Mouse (Mus musculus) erythroblast, embryonic 14.5 days (primary cell): ENCODE data around the gene Ulk4.

Experiments
- GATA1 ChIP-seq: IDR thresholded peaks from 2 replicates; pipeline ENCODE4 v1.6.1; 2012; ENCODE audit warnings: low read length, inconsistent platforms, mixed read lengths
- TAL1 ChIP-seq: IDR thresholded peaks from 3 replicates; pipeline ENCODE4 v1.6.1; 2012; ENCODE audit warnings: low read length, inconsistent platforms, mixed read lengths

GRCm38 (mm10) chr9:121176350-121176749 lies 100.6 kb downstream of the Ulk4 start:
- TF ChIP-seq GATA1 (no peak), TAL1 (no peak)
